Mouse (Mus musculus): ENCODE results near the gene Slc35e4. TPM values are rescaled to one million over a fixed set of nuclear protein-coding genes. Genes with fewer than 3 reads are reported as not detected.

Slc35e4 gene
- polyA plus RNA-seq, 1 experiment from 2014 or later = 5.5 TPM

Other genes with a start within 250 kb of the Slc35e4 start
- gene Osbp2, start 50.8 kb downstream of the Slc35e4 start, polyA plus RNA-seq (2016; fragmentation: Nextera tagmentation; extraction: Ambion mirVana) = 1.4 and 2.2 TPM in 2 replicates
- gene 4921536K21Rik, start 19.6 kb downstream of the Slc35e4 start, polyA plus RNA-seq (2016; fragmentation: Nextera tagmentation; extraction: Ambion mirVana) = 1.4 and 1.5 TPM in 2 replicates
- 18.9 and 23.2 TPM in 2 replicates for gene Dusp18, start 19.4 kb downstream of the Slc35e4 start, polyA plus RNA-seq (2016; fragmentation: Nextera tagmentation; extraction: Ambion mirVana)
- gene Tcn2, start 17.5 kb upstream of the Slc35e4 start, polyA plus RNA-seq (2016; fragmentation: Nextera tagmentation; extraction: Ambion mirVana) = 24.5 and 28.1 TPM in 2 replicates
- 96.3 and 103 TPM in 2 replicates for gene Pes1, start 49.3 kb upstream of the Slc35e4 start, polyA plus RNA-seq (2016; fragmentation: Nextera tagmentation; extraction: Ambion mirVana)
- 0.19 and 0.33 TPM in 2 replicates for gene 4930556J24Rik, start 62.1 kb upstream of the Slc35e4 start, polyA plus RNA-seq (2016; fragmentation: Nextera tagmentation; extraction: Ambion mirVana)
- 0.16 TPM in 2 replicates for gene Gal3st1, start 69.0 kb upstream of the Slc35e4 start, polyA plus RNA-seq (2016; fragmentation: Nextera tagmentation; extraction: Ambion mirVana)
- not detected in 2 replicates for gene Sec14l4, start 116.8 kb upstream of the Slc35e4 start, polyA plus RNA-seq (2016; fragmentation: Nextera tagmentation; extraction: Ambion mirVana)
- gene Sec14l3, start 150.2 kb upstream of the Slc35e4 start, polyA plus RNA-seq (2016; fragmentation: Nextera tagmentation; extraction: Ambion mirVana) = not detected in 2 replicates
- 8.1 and 10.3 TPM in 2 replicates for gene Mtfp1, start 180.8 kb upstream of the Slc35e4 start, polyA plus RNA-seq (2016; fragmentation: Nextera tagmentation; extraction: Ambion mirVana)
- gene Sec14l2, start 208.8 kb upstream of the Slc35e4 start, polyA plus RNA-seq (2016; fragmentation: Nextera tagmentation; extraction: Ambion mirVana) = 2.2 and 2.9 TPM in 2 replicates
- 21.3 and 29.3 TPM in 2 replicates for gene Rnf215, start 220.5 kb upstream of the Slc35e4 start, polyA plus RNA-seq (2016; fragmentation: Nextera tagmentation; extraction: Ambion mirVana)
- gene Ccdc157, start 245.6 kb upstream of the Slc35e4 start, polyA plus RNA-seq (2016; fragmentation: Nextera tagmentation; extraction: Ambion mirVana) = 6.9 and 8.3 TPM in 2 replicates
- 95.2 and 97.1 TPM in 2 replicates for gene Sf3a1, start 245.7 kb upstream of the Slc35e4 start, polyA plus RNA-seq (2016; fragmentation: Nextera tagmentation; extraction: Ambion mirVana)

Data from midbrain, embryonic 10.5 days (tissue).